In the genomic region with DNA sequence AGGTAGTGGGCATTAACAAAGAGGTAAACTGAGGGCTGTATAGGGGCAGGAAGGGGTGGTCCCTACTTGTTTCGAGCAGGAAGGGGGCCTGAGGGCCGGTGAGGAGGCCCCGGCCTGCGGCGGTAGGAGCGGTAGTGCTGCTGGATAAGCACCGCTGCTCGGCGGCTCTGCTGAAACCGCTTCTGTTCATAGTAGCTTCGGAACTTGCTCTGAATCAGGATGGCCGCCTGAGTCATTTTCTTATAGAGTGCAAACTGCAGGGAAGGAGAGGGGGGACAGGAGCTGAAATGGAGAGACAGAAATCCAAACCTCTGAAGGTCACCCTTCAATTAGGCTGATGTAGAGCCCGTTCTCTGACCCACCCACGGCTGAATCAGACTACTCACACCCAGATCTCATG, we compare ENCODE assay signal across 8 mouse cellular contexts. TPM values are rescaled to one million over a fixed set of nuclear protein-coding genes. Genes with fewer than 3 reads are reported as not detected.
A peak's percentile ranks its signal among the peaks of the same experiment; 100 is the strongest.
DNase-seq lines count a peak whose midpoint lies in the region; ATAC-seq and TF ChIP-seq lines count a peak whose summit lies in the region.

No protein-coding gene starts in this region.

- intact Hi-C loops in left cerebral cortex, postnatal 14 days (cut with DNase I): no loop called here

- peak overlapping the region; percentile 89; the same call in 1 of the 2 replicates for H3K27ac ChIP-seq in kidney, embryonic 14.5 days (ENCODE audit: low read depth, low read length)

- TF ChIP-seq POLR2A in myocyte (IDR thresholded peaks at IDR 0.05; ENCODE audit: insufficient read length, low read depth): no peak

- H3K27me3 ChIP-seq in kidney, embryonic 14.5 days (ENCODE audit: control insufficient read depth, insufficient read depth, low read length): no peaks in the 10 kb centered on the region
- H3K27me3 ChIP-seq in myocyte (ENCODE audit: control insufficient read depth, insufficient read depth, insufficient read length): no peaks in the 10 kb centered on the region

- ATAC-seq in kidney, embryonic 14.5 days (ENCODE audit: low FRiP score, low TSS enrichment): no peak

- peaks cover 14% of the 10 kb centered on the region for H3K79me2 ChIP-seq in myocyte (ENCODE audit: control insufficient read depth, insufficient read depth)

- peak overlapping the region; percentile 57 for H3K4me3 ChIP-seq in kidney, embryonic 14.5 days (ENCODE audit: low read length)
- peak overlapping the region; percentile 82 for H3K4me3 ChIP-seq in myocyte

- peaks cover 15% of the 10 kb centered on the region for H3K4me1 ChIP-seq in kidney, embryonic 14.5 days (ENCODE audit: control insufficient read depth, insufficient read depth, low read length)

- H3ac ChIP-seq in myocyte (ENCODE audit: control insufficient read depth, insufficient read length): no peak overlapping the region

- peak overlapping the region; percentile 62 for H3K9ac ChIP-seq in kidney, embryonic 14.5 days (ENCODE audit: low read depth, low read length)

- peak; percentile 57 for DNase-seq in adrenal gland, postnatal 10 days
- DNase-seq in adrenal gland, postnatal 25 days: no peak
- DNase-seq in retina, adult 2 months (ENCODE audit: low read depth, low spot score): peak; percentile 56
- DNase-seq in retina, embryonic 14.5 days (ENCODE audit: low spot score): no peak
- no peak for DNase-seq in left cerebral cortex, postnatal 14 days (ENCODE audit: low spot score in 2 of 2)
- DNase-seq in gastrocnemius, adult 18-20 months (ENCODE audit: low spot score): no peak

- H3K36me3 ChIP-seq in kidney, embryonic 14.5 days (ENCODE audit: control insufficient read depth, insufficient read depth, low read length): peaks cover 34% of the 10 kb centered on the region
- no peaks in the 10 kb centered on the region for H3K36me3 ChIP-seq in myocyte (ENCODE audit: control insufficient read depth, insufficient read depth)

- WGBS in kidney, embryonic 14.5 days: 43% methylated on average over 14 of the region's 14 CpGs

- H3K4me2 ChIP-seq in kidney, embryonic 14.5 days (replicated peaks; ENCODE audit: low read depth, low read length): peak overlapping the region; percentile 70
- H3K4me2 ChIP-seq in myocyte (ENCODE audit: low read depth): peak overlapping the region; percentile 93

- no peaks in the 10 kb centered on the region for H3K9me3 ChIP-seq in kidney, embryonic 14.5 days (ENCODE audit: control insufficient read depth, low read length)

TF ChIP-seq in myocyte, 11 proteins besides CTCF, POLR2A, EP300 and RAD21:
- TF ChIP-seq MYOD1 (IDR thresholded peaks at IDR 0.05; ENCODE audit: control insufficient read depth in 1 of 3, insufficient read length in 2 of 3, low read depth in 2 of 3) (no peak), MAX (IDR thresholded peaks at IDR 0.05; ENCODE audit: low read depth) (no peak), CEBPB (IDR thresholded peaks at IDR 0.05; ENCODE audit: insufficient read depth, poor library complexity, severe bottlenecking) (no peak), POLR2AphosphoS2 (IDR thresholded peaks at IDR 0.05; ENCODE audit: insufficient read length, low read depth) (no peak), REST (IDR thresholded peaks at IDR 0.05; ENCODE audit: insufficient read depth, insufficient read length) (no peak), TCF3 (IDR thresholded peaks at IDR 0.05; ENCODE audit: insufficient read length, low read depth) (no peak), SRF (IDR thresholded peaks at IDR 0.05; ENCODE audit: control insufficient read depth, insufficient read length, low read depth) (no peak), E2F4 (IDR thresholded peaks at IDR 0.05; ENCODE audit: insufficient read depth) (no peak), MYOG (IDR thresholded peaks at IDR 0.05; ENCODE audit: control insufficient read depth in 1 of 3, insufficient read depth in 1 of 3, insufficient read length in 2 of 3, low read depth in 2 of 3) (no peak), USF1 (IDR thresholded peaks at IDR 0.05; ENCODE audit: low read depth) (no peak)

RNA-seq across cellular contexts. Expression of gene Spag7, which starts 1.3 kb away (rescaled TPM):
- 10 to 100 TPM; 66.5 to 72.6 TPM for total RNA-seq in adrenal gland, postnatal 10 days (2021)
- total RNA-seq in adrenal gland, postnatal 25 days (2021): 88.3 and 97.4 TPM in 2 replicates
- polyA plus RNA-seq in kidney, embryonic 14.5 days (2014; fragmentation: Nextera tagmentation; extraction: Ambion mirVana): 177 and 230 TPM in 2 replicates
- polyA plus RNA-seq in myocyte (2012; fragmentation: generic; extraction: Trizol): 52.4 TPM
- 10 to 100 TPM; 53.5 to 53.8 TPM for total RNA-seq in left cerebral cortex, postnatal 14 days (2021)
- total RNA-seq in gastrocnemius, adult 18-20 months (2021): 100 to 1,000 TPM in 1 of 2 experiments, 10 to 100 TPM in 1; 83.4 to 103 TPM

RNA-seq across cellular contexts. Expression of gene Eno3, which starts 13.5 kb away (rescaled TPM):
- total RNA-seq in adrenal gland, postnatal 10 days (2021): 100 to 1,000 TPM in 1 of 2 experiments, 10 to 100 TPM in 1; 89.5 to 224 TPM
- 17.9 and 28.3 TPM in 2 replicates for total RNA-seq in adrenal gland, postnatal 25 days (2021)
- polyA plus RNA-seq in kidney, embryonic 14.5 days (2014; fragmentation: Nextera tagmentation; extraction: Ambion mirVana): 22.4 and 26.8 TPM in 2 replicates
- 1,792 TPM for polyA plus RNA-seq in myocyte (2012; fragmentation: generic; extraction: Trizol)
- 1 to 10 TPM; 8.3 to 8.6 TPM for total RNA-seq in left cerebral cortex, postnatal 14 days (2021)
- 1,000 to 10,000 TPM; 5,616 to 7,081 TPM for total RNA-seq in gastrocnemius, adult 18-20 months (2021)

RNA-seq across cellular contexts. Expression of gene Pfn1, which starts 16.0 kb away (rescaled TPM):
- total RNA-seq in adrenal gland, postnatal 10 days (2021): 100 to 1,000 TPM; 677 to 708 TPM
- total RNA-seq in adrenal gland, postnatal 25 days (2021): 922 and 959 TPM in 2 replicates
- 1,900 and 2,186 TPM in 2 replicates for polyA plus RNA-seq in kidney, embryonic 14.5 days (2014; fragmentation: Nextera tagmentation; extraction: Ambion mirVana)
- 2,636 TPM for polyA plus RNA-seq in myocyte (2012; fragmentation: generic; extraction: Trizol)
- 100 to 1,000 TPM; 267 to 286 TPM for total RNA-seq in left cerebral cortex, postnatal 14 days (2021)
- 100 to 1,000 TPM; 217 to 233 TPM for total RNA-seq in gastrocnemius, adult 18-20 months (2021)

RNA-seq across cellular contexts. Expression of gene Camta2, which starts 17.4 kb away (rescaled TPM):
- 10 to 100 TPM; 34.3 to 43.8 TPM for total RNA-seq in adrenal gland, postnatal 10 days (2021)
- 50.2 and 51.3 TPM in 2 replicates for total RNA-seq in adrenal gland, postnatal 25 days (2021)
- polyA plus RNA-seq in kidney, embryonic 14.5 days (2014; fragmentation: Nextera tagmentation; extraction: Ambion mirVana): 10.8 and 16.1 TPM in 2 replicates
- 11.9 TPM for polyA plus RNA-seq in myocyte (2012; fragmentation: generic; extraction: Trizol)
- 100 to 1,000 TPM; 217 to 223 TPM for total RNA-seq in left cerebral cortex, postnatal 14 days (2021)
- 10 to 100 TPM; 40.6 TPM for total RNA-seq in gastrocnemius, adult 18-20 months (2021)

RNA-seq across cellular contexts. Expression of gene Slc25a11, which starts 23.2 kb away (rescaled TPM):
- 100 to 1,000 TPM; 180 to 220 TPM for total RNA-seq in adrenal gland, postnatal 10 days (2021)
- 122 and 146 TPM in 2 replicates for total RNA-seq in adrenal gland, postnatal 25 days (2021)
- polyA plus RNA-seq in kidney, embryonic 14.5 days (2014; fragmentation: Nextera tagmentation; extraction: Ambion mirVana): 153 and 171 TPM in 2 replicates
- 165 TPM for polyA plus RNA-seq in myocyte (2012; fragmentation: generic; extraction: Trizol)
- total RNA-seq in left cerebral cortex, postnatal 14 days (2021): 100 to 1,000 TPM; 120 to 125 TPM
- 100 to 1,000 TPM; 292 to 304 TPM for total RNA-seq in gastrocnemius, adult 18-20 months (2021)

Comparison
In these comparisons a context has a peak if more than half of its experiments do, and no peak if none do; other contexts are left out.
1. DNase-seq: peak in adrenal gland, postnatal 10 days (single experiment) and retina, adult 2 months (single experiment); none in adrenal gland, postnatal 25 days (single experiment), retina, embryonic 14.5 days (single experiment), left cerebral cortex, postnatal 14 days (0 of 2) and gastrocnemius, adult 18-20 months (single experiment).
2. RNA of gene Eno3, which starts 13.5 kb away (total RNA-seq): 5,616 to 7,081 TPM in gastrocnemius, adult 18-20 months; 89.5 to 224 TPM in adrenal gland, postnatal 10 days, 17.9 to 28.3 TPM in adrenal gland, postnatal 25 days and 8.3 to 8.6 TPM in left cerebral cortex, postnatal 14 days; every median in the first group is over 10 times any median in the second.